Mouse (Mus musculus) intestine, embryonic 16.5 days (tissue): ENCODE data around the gene Gadd45b. TPM values are rescaled to one million over a fixed set of nuclear protein-coding genes. Genes with fewer than 3 reads are reported as not detected.

ENCODE experiments used
- ATAC-seq: fragments of 200-750 bp; cut with Nextera tagmentation; 2 replicates; pipeline ENCODE4 v1.8.0; 2017; ENCODE audit warnings: moderate TSS enrichment, moderate library complexity
- H3K27ac ChIP-seq: fragments of 300-500 bp; sonication (generic); 2 replicates; pipeline ENCODE4 v1.5.1; 2014; ENCODE audit warnings: mild to moderate bottlenecking, low read length
- H3K27me3 ChIP-seq: fragments of 300-500 bp; sonication (generic); replicated peaks from 2 replicates; pipeline ENCODE4 v1.6.1; 2014; ENCODE audit warnings: low read length, control low read depth, mixed read lengths; ENCODE audit not compliant: control insufficient read depth, insufficient read depth
- H3K36me3 ChIP-seq: fragments of 300-500 bp; sonication (generic); 2 replicates; pipeline ENCODE4 v1.6.1; 2014; ENCODE audit warnings: low read length, control low read depth; ENCODE audit not compliant: control insufficient read depth, insufficient read depth
- H3K4me1 ChIP-seq: fragments of 300-500 bp; sonication (generic); 2 replicates; pipeline ENCODE4 v1.6.1; 2014; ENCODE audit warnings: low read length, control low read depth, mixed read lengths; ENCODE audit not compliant: control insufficient read depth, insufficient read depth
- H3K4me2 ChIP-seq: fragments of 300-500 bp; sonication (generic); 2 replicates; pipeline ENCODE4 v1.6.1; 2014; ENCODE audit warnings: low read depth, low read length, control low read depth
- H3K4me3 ChIP-seq: fragments of 300-500 bp; sonication (generic); 2 replicates; pipeline ENCODE4 v1.5.1; 2014; ENCODE audit warnings: mild to moderate bottlenecking, low read length
- H3K9ac ChIP-seq: fragments of 300-500 bp; sonication (generic); 2 replicates; pipeline ENCODE4 v1.6.1; 2014; ENCODE audit warnings: low read depth, low read length
- H3K9me3 ChIP-seq: fragments of 300-500 bp; sonication (generic); 2 replicates; pipeline ENCODE4 v1.6.1; 2016; ENCODE audit warnings: low read length, control low read depth; ENCODE audit not compliant: control insufficient read depth
- WGBS: fragments of 180-500 bp; shearing (Covaris S2); extraction: QIAGEN DNeasy Blood & Tissue Kit; methylation state at CpG from one replicate; pipeline ENCODE4 v1.1.7; 2014; 5-methylcytosine and 5-hydroxymethylcytosine counted together
- polyA plus RNA-seq: library from polyadenylated mRNA; unstranded; fragments of >200 nt; fragmentation: Nextera tagmentation; extraction: Ambion mirVana; gene quantifications from 2 replicates; pipeline ENCODE4 v1.2.1, GENCODE M21; 2015

The Gadd45b gene
- polyA plus RNA-seq, 1 experiment from 2014 or later = 26.5 TPM

- Histone ChIP-seq H3K36me3 (no peaks in the 10 kb centered on the region; the same call in 1 of the 2 replicates), H3K27ac (peak overlapping the region; percentile 45), H3K4me1 (peaks cover 64% of the 10 kb centered on the region), H3K9ac (peak overlapping the region; percentile 74), H3K27me3 (0 out of 2 replicates have a peak, but pooled peaks cover 3% of the 10 kb centered on the region), H3K4me3 (peak overlapping the region; percentile 68), H3K4me2 (peak overlapping the region; percentile 90), H3K9me3 (no peaks in the 10 kb centered on the region)
- no peak for ATAC-seq
- WGBS = 3% methylated on average over 17 of the region's 17 CpGs
These were observed 3.0 kb downstream of the Gadd45b start for GRCm38 (mm10) chr10:80932700-80933420.

- H3K9me3 ChIP-seq = no peaks in the 10 kb centered on the region
- peaks cover 70% of the 10 kb centered on the region for H3K4me1 ChIP-seq
- no peak for ATAC-seq
- H3K4me3 ChIP-seq = peak overlapping the region; percentile 68; the same call in 1 of the 2 replicates
- 3% methylated on average over 21 of the region's 21 CpGs for WGBS
- H3K27me3 ChIP-seq = 0 out of 2 replicates have a peak, but pooled peaks cover 3% of the 10 kb centered on the region
- H3K36me3 ChIP-seq = no peaks in the 10 kb centered on the region; the same call in 1 of the 2 replicates
- 0 out of 2 replicates have a peak overlapping the region, but pooled peaks have one; percentile 74 for H3K9ac ChIP-seq
- H3K27ac ChIP-seq = peak overlapping the region; percentile 45
- H3K4me2 ChIP-seq = peak overlapping the region; percentile 90
These were observed 3.6 kb downstream of the Gadd45b start for GRCm38 (mm10) chr10:80933421-80933979.

GRCm38 (mm10) chr10:80934136-80934985 is 4.5 kb downstream of the Gadd45b start:
- ATAC-seq = no peak
- Histone ChIP-seq H3K27me3 (0 out of 2 replicates have a peak, but pooled peaks cover 3% of the 10 kb centered on the region), H3K4me1 (peaks cover 78% of the 10 kb centered on the region), H3K4me2 (0 out of 2 replicates have a peak overlapping the region, but pooled peaks have one; percentile 90), H3K4me3 (no peak overlapping the region), H3K9me3 (no peaks in the 10 kb centered on the region), H3K36me3 (no peaks in the 10 kb centered on the region; the same call in 1 of the 2 replicates), H3K27ac (peak overlapping the region; percentile 45; the same call in 1 of the 2 replicates), H3K9ac (no peak overlapping the region)
- WGBS = 53% methylated on average over 14 of the region's 14 CpGs

GRCm38 (mm10) chr10:80935241-80935640 is 5.4 kb downstream of the Gadd45b start:
- Histone ChIP-seq H3K9ac (peak overlapping the region; percentile 65), H3K4me2 (no peak overlapping the region), H3K27ac (peak overlapping the region; percentile 36), H3K4me1 (peaks cover 87% of the 10 kb centered on the region), H3K4me3 (no peak overlapping the region), H3K36me3 (no peaks in the 10 kb centered on the region; the same call in 1 of the 2 replicates), H3K27me3 (0 out of 2 replicates have a peak, but pooled peaks cover 3% of the 10 kb centered on the region), H3K9me3 (no peaks in the 10 kb centered on the region)
- 36% methylated on average over 3 of the region's 3 CpGs for WGBS
- no peak for ATAC-seq

- H3K36me3 ChIP-seq = no peaks in the 10 kb centered on the region; the same call in 1 of the 2 replicates
- no peaks in the 10 kb centered on the region for H3K9me3 ChIP-seq
- no peak overlapping the region; the same call in none of the 2 replicates for H3K27ac ChIP-seq
- peak overlapping the region; percentile 40; the same call in 1 of the 2 replicates for H3K4me3 ChIP-seq
- 15% methylated on average over 17 of the region's 17 CpGs for WGBS
- peak overlapping the region; percentile 65 for H3K9ac ChIP-seq
- ATAC-seq = no peak
- H3K4me2 ChIP-seq = peak overlapping the region; percentile 81
- 0 out of 2 replicates have a peak, but pooled peaks cover 3% of the 10 kb centered on the region for H3K27me3 ChIP-seq
- H3K4me1 ChIP-seq = peaks cover 87% of the 10 kb centered on the region
These were observed 5.8 kb downstream of the Gadd45b start for GRCm38 (mm10) chr10:80935698-80936097.

GRCm38 (mm10) chr10:80936135-80936809 is 6.4 kb downstream of the Gadd45b start:
- ATAC-seq = no peak
- H3K27ac ChIP-seq = peak overlapping the region; percentile 42
- no peaks in the 10 kb centered on the region; the same call in 1 of the 2 replicates for H3K36me3 ChIP-seq
- H3K9ac ChIP-seq = peak overlapping the region; percentile 65
- no peaks in the 10 kb centered on the region for H3K27me3 ChIP-seq
- 4% methylated on average over 35 of the region's 37 CpGs for WGBS
- H3K4me1 ChIP-seq = peaks cover 87% of the 10 kb centered on the region
- peak overlapping the region; percentile 81 for H3K4me2 ChIP-seq
- H3K4me3 ChIP-seq = peak overlapping the region; percentile 40
- no peaks in the 10 kb centered on the region for H3K9me3 ChIP-seq

- Histone ChIP-seq H3K27me3 (no peaks in the 10 kb centered on the region), H3K4me3 (peak overlapping the region; percentile 40), H3K9ac (peak overlapping the region; percentile 65), H3K9me3 (no peaks in the 10 kb centered on the region), H3K4me1 (peaks cover 87% of the 10 kb centered on the region), H3K36me3 (no peaks in the 10 kb centered on the region), H3K4me2 (peak overlapping the region; percentile 81), H3K27ac (peak overlapping the region; percentile 69; the same call in 1 of the 2 replicates)
- ATAC-seq = no peak
- WGBS = 21% methylated on average over 6 of the region's 6 CpGs
These were observed 6.9 kb downstream of the Gadd45b start for GRCm38 (mm10) chr10:80936810-80937164.

- peaks cover 82% of the 10 kb centered on the region for H3K4me1 ChIP-seq
- peak; percentile 32 for ATAC-seq
- H3K36me3 ChIP-seq = no peaks in the 10 kb centered on the region
- H3K9ac ChIP-seq = peak overlapping the region; percentile 39
- H3K27me3 ChIP-seq = no peaks in the 10 kb centered on the region
- peak overlapping the region; percentile 69 for H3K27ac ChIP-seq
- no peaks in the 10 kb centered on the region for H3K9me3 ChIP-seq
- no peak overlapping the region for H3K4me3 ChIP-seq
- H3K4me2 ChIP-seq = 0 out of 2 replicates have a peak overlapping the region, but pooled peaks have one; percentile 1
- 22% methylated on average over 8 of the region's 8 CpGs for WGBS
These were observed 7.8 kb downstream of the Gadd45b start for GRCm38 (mm10) chr10:80937646-80938045.
